Mouse (Mus musculus) brain, embryonic 14.5 days (tissue): ENCODE data around the gene Kif1a.

Experiments used
- CTCF ChIP-seq: fragments of 200-500 bp; IDR thresholded peaks from 2 replicates; pipeline ENCODE4 v1.5.1; 2012; ENCODE audit warnings: inconsistent platforms, mild to moderate bottlenecking, moderate library complexity, borderline replicate concordance; ENCODE audit not compliant: insufficient read depth, insufficient read length; ENCODE audit errors: extremely low read depth
- POLR2A ChIP-seq: fragments of 200-500 bp; IDR thresholded peaks from 2 replicates; pipeline ENCODE4 v1.6.1; 2012; ENCODE audit warnings: mild to moderate bottlenecking, inconsistent platforms, borderline replicate concordance; ENCODE audit not compliant: poor library complexity, insufficient read depth, insufficient read length, severe bottlenecking; ENCODE audit errors: extremely low read depth

GRCm38 (mm10) chr1:93014460-93014859 is 87.3 kb downstream of the Kif1a start:
- TF ChIP-seq CTCF: peak; percentile 90
- no peak for TF ChIP-seq POLR2A
